Mouse (Mus musculus) lung, adult 10 weeks (tissue): ENCODE data around the gene Pcsk5. TPM values are rescaled to one million over a fixed set of nuclear protein-coding genes. Genes with fewer than 3 reads are reported as not detected.

Experiments used
- polyA plus RNA-seq: library from polyadenylated mRNA; stranded (reverse); fragments of 350-450 nt; fragmentation: Illumina TruSeq; extraction: RNeasy Lipid Tissue Mini Kit (QIAGEN cat#74804); gene quantifications from one replicate; pipeline ENCODE4 v1.2.3, GENCODE M21; 2014; ENCODE audit warnings: low read depth, low replicate concordance; ENCODE audit not compliant: insufficient read depth

Gene Pcsk5
- 4.3 TPM for polyA plus RNA-seq

GRCm38 (mm10) chr19:17837471-17837859 lies at the start of gene Pcsk5:
Gene Pcsk5, minus strand, starts transcription at chr19:17837632.

GRCm38 (mm10) chr19:17393841-17394591 lies 443.4 kb downstream of the Pcsk5 start, which contains the start of gene Rfk:
Gene Rfk, plus strand, starts transcription at chr19:17394043.

